8 mouse cellular contexts compared by ENCODE assay signal in genomic region chr6:146634759-146635606, GRCm38 (mm10). TPM values are rescaled to one million over a fixed set of nuclear protein-coding genes. Genes with fewer than 3 reads are reported as not detected.
DNase-seq lines count a peak whose midpoint lies in the region; ATAC-seq and TF ChIP-seq lines count a peak whose summit lies in the region.

No protein-coding gene starts in this region.

- no peak for DNase-seq in heart, postnatal 0 days (ENCODE audit: low spot score)
- no peak for DNase-seq in heart, adult 9 months (ENCODE audit: low spot score in 2 of 2)
- DNase-seq in NIH3T3 (ENCODE audit: low read depth) (peak; percentile 29), adipocyte (ENCODE audit: low spot score) (no peak)
- no peak for DNase-seq in hindbrain, postnatal 0 days (ENCODE audit: low spot score)
- DNase-seq in naive thymus-derived CD4-positive, alpha-beta T cell, adult 2 months (ENCODE audit: low read depth): peak; percentile 21
- no peak for DNase-seq in urinary bladder, postnatal 14 days (ENCODE audit: low spot score)
- DNase-seq in layer of hippocampus, adult 9-11 months: no peak

- H3K9me3 ChIP-seq in heart, postnatal 0 days (replicated peaks; ENCODE audit: control insufficient read depth, low read length): no peaks in the 10 kb centered on the region
- H3K9me3 ChIP-seq in hindbrain, postnatal 0 days (ENCODE audit: low read length): no peaks in the 10 kb centered on the region

- ATAC-seq in heart, postnatal 0 days (ENCODE audit: insufficient read depth, low read depth): no peak
- ATAC-seq in hindbrain, postnatal 0 days: no peak

- TF ChIP-seq CTCF in heart, postnatal 0 days (IDR thresholded peaks at IDR 0.05; ENCODE audit: low read depth): no peak
- TF ChIP-seq CTCF in hindbrain, postnatal 0 days (IDR thresholded peaks at IDR 0.05; ENCODE audit: low read depth): no peak

- peak overlapping the region; percentile 93; the same call in 1 of the 2 replicates for H3K9ac ChIP-seq in heart, postnatal 0 days (replicated peaks; ENCODE audit: low read depth, low read length)
- H3K9ac ChIP-seq in hindbrain, postnatal 0 days (replicated peaks; ENCODE audit: low read length): no peak overlapping the region; the same call in 1 of the 2 replicates

- peak overlapping the region; percentile 93 for H3K4me3 ChIP-seq in heart, postnatal 0 days (ENCODE audit: low read depth, low read length)
- no peak overlapping the region for H3K4me3 ChIP-seq in hindbrain, postnatal 0 days (ENCODE audit: low read length)

- H3K27ac ChIP-seq in heart, postnatal 0 days (ENCODE audit: low read depth): peak overlapping the region; percentile 92; the same call in 1 of the 2 replicates
- H3K27ac ChIP-seq in hindbrain, postnatal 0 days: no peak overlapping the region

- H3K27me3 ChIP-seq in heart, postnatal 0 days (ENCODE audit: control insufficient read depth, insufficient read depth, low read length): no peaks in the 10 kb centered on the region
- no peaks in the 10 kb centered on the region for H3K27me3 ChIP-seq in hindbrain, postnatal 0 days (ENCODE audit: insufficient read depth, low read length)

- WGBS in heart, postnatal 0 days: 48% methylated on average over 4 of the region's 4 CpGs
- 63% methylated on average over 4 of the region's 4 CpGs for WGBS in hindbrain, postnatal 0 days

- TF ChIP-seq EP300 in heart, postnatal 0 days (IDR thresholded peaks at IDR 0.05; ENCODE audit: low read depth): no peak

- peak overlapping the region; percentile 91 for H3K4me2 ChIP-seq in heart, postnatal 0 days (ENCODE audit: low read depth, low read length)
- peak overlapping the region; percentile 70; the same call in 1 of the 2 replicates for H3K4me2 ChIP-seq in hindbrain, postnatal 0 days (ENCODE audit: low read depth, low read length)

- no peaks in the 10 kb centered on the region for H3K36me3 ChIP-seq in heart, postnatal 0 days (replicated peaks; ENCODE audit: control insufficient read depth, insufficient read depth, low read length)
- H3K36me3 ChIP-seq in hindbrain, postnatal 0 days (ENCODE audit: insufficient read depth, low read length): no peaks in the 10 kb centered on the region

- peaks cover 16% of the 10 kb centered on the region; the same call in 1 of the 2 replicates for H3K4me1 ChIP-seq in heart, postnatal 0 days (ENCODE audit: control insufficient read depth, insufficient read depth)
- H3K4me1 ChIP-seq in hindbrain, postnatal 0 days (ENCODE audit: insufficient read depth, low read length): 0 out of 2 replicates have a peak, but pooled peaks cover 8% of the 10 kb centered on the region

RNA-seq across cellular contexts. Expression of gene Med21, which starts 7.4 kb away (rescaled TPM):
- total RNA-seq in heart, postnatal 0 days (2014; rRNA removed; ENCODE audit: low replicate concordance): 85.9 and 86.8 TPM in 2 replicates
- polyA plus RNA-seq in heart, postnatal 0 days (2015; fragmentation: Nextera tagmentation; extraction: Ambion mirVana): 139 and 145 TPM in 2 replicates
- total RNA-seq in hindbrain, postnatal 0 days (2014; rRNA removed): 23.7 and 42.3 TPM in 2 replicates
- 112 and 116 TPM in 2 replicates for polyA plus RNA-seq in hindbrain, postnatal 0 days (2015; fragmentation: Nextera tagmentation; extraction: Ambion mirVana)

RNA-seq across cellular contexts. Expression of gene Tm7sf3, which starts 7.6 kb away (rescaled TPM):
- 39.5 and 41.7 TPM in 2 replicates for total RNA-seq in heart, postnatal 0 days (2014; rRNA removed; ENCODE audit: low replicate concordance)
- 24.9 and 27.3 TPM in 2 replicates for polyA plus RNA-seq in heart, postnatal 0 days (2015; fragmentation: Nextera tagmentation; extraction: Ambion mirVana)
- 43.9 and 45.6 TPM in 2 replicates for total RNA-seq in hindbrain, postnatal 0 days (2014; rRNA removed)
- 37.2 and 39.5 TPM in 2 replicates for polyA plus RNA-seq in hindbrain, postnatal 0 days (2015; fragmentation: Nextera tagmentation; extraction: Ambion mirVana)

RNA-seq across cellular contexts. Expression of gene Ints13, which starts 57.3 kb away (rescaled TPM):
- total RNA-seq in heart, postnatal 0 days (2014; rRNA removed; ENCODE audit: low replicate concordance): 23.1 and 24.4 TPM in 2 replicates
- polyA plus RNA-seq in heart, postnatal 0 days (2015; fragmentation: Nextera tagmentation; extraction: Ambion mirVana): 28.8 and 29.3 TPM in 2 replicates
- 19.3 and 24.6 TPM in 2 replicates for total RNA-seq in hindbrain, postnatal 0 days (2014; rRNA removed)
- polyA plus RNA-seq in hindbrain, postnatal 0 days (2015; fragmentation: Nextera tagmentation; extraction: Ambion mirVana): 25.7 and 26.4 TPM in 2 replicates

RNA-seq across cellular contexts. Expression of gene Fgfr1op2, which starts 58.0 kb away (rescaled TPM):
- total RNA-seq in heart, postnatal 0 days (2014; rRNA removed; ENCODE audit: low replicate concordance): 61.4 and 81.9 TPM in 2 replicates
- polyA plus RNA-seq in heart, postnatal 0 days (2015; fragmentation: Nextera tagmentation; extraction: Ambion mirVana): 81.3 and 87.8 TPM in 2 replicates
- 21.6 and 22.3 TPM in 2 replicates for total RNA-seq in hindbrain, postnatal 0 days (2014; rRNA removed)
- 45.9 and 51.5 TPM in 2 replicates for polyA plus RNA-seq in hindbrain, postnatal 0 days (2015; fragmentation: Nextera tagmentation; extraction: Ambion mirVana)

Comparison
In these comparisons a context has a peak if more than half of its experiments do, and no peak if none do; other contexts are left out.
1. DNase-seq: peak in NIH3T3 (single experiment) and naive thymus-derived CD4-positive, alpha-beta T cell, adult 2 months (single experiment); none in heart, postnatal 0 days (single experiment), heart, adult 9 months (0 of 2), hindbrain, postnatal 0 days (single experiment), urinary bladder, postnatal 14 days (single experiment), layer of hippocampus, adult 9-11 months (single experiment) and adipocyte (single experiment).